Mouse (Mus musculus): ENCODE measurements at regions not wholly inside any gene's neighbourhood (a gene's known extent, or its start where the extent isn't known, plus 50 kb on each side); places are given as distances from the start of the nearest gene placed in this dataset.
"Not testable (repeated sequence)": the region's sequence is repeated elsewhere in the genome, so short reads cannot be mapped to it uniquely, and the experiment has no call there.

DNA sequence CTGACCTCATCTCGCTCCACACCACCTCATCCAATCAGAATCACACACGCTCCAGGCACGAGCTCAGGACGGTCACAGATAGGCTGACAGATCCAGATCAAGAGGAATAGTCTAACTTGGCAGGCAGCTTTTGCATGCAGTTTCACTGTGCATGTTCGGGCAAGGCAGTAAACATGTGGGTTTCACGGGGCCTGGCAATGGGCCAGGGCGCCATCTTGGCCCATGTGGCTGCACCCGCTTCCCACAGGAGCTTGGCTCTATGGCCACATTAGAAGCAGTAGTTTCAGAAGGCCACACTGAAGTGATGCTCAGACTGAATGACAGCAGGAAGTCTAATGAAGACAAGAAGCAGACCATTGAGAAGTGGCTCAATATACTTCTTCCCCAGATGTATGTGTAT, 302.6 kb upstream of the Klhl29 start:
- not testable (repeated sequence) for TF ChIP-seq CTCF (conservative IDR thresholded peaks at IDR 0.05; ENCODE audit: insufficient read depth, insufficient read length, low read depth, low read length); POLR2A (IDR thresholded peaks at IDR 0.05; ENCODE audit: low read depth, low read length)
